Mouse (Mus musculus): ENCODE measurements around the gene Zbtb24. TPM values are rescaled to one million over a fixed set of nuclear protein-coding genes. Genes with fewer than 3 reads are reported as not detected.

Gene Zbtb24
- total RNA-seq, 1 experiment = 11.9 TPM

DNA sequence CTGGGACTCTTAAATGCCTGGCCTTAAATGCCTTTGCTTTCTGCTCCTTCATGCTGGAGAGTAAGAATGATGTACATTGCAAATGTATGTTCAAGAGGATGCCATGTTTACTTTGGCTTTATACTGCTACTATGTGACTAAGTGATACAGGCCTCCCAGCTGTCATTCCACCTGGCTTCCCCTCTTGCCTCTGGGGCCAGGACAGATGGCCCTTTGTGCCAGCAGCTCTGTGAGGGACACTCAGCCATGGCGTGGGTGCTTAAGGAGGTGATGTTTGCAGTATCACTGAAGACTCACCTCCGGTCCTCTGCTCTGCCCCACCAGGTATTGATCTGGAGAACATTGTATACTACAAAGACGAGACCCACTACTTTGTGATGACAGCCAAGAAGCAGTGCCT lies 29.8 kb downstream of the Zbtb24 start:
- H3K36me3 ChIP-seq (ENCODE audit: control insufficient read depth, insufficient read depth, low read length, poor library complexity, severe bottlenecking) = peaks cover 14% of the 10 kb centered on the region; the same call in 1 of the 2 replicates
- in situ Hi-C loops (cut with MboI; ENCODE audit: low sequenced_read_pairs in 2 of 2, unreplicated experiment in 2 of 2) = no loop called here
- H3K9me3 ChIP-seq (ENCODE audit: control insufficient read depth, insufficient read depth, low read depth, low read length) = no peaks in the 10 kb centered on the region
- H3K4me1 ChIP-seq (ENCODE audit: control insufficient read depth in 2 of 2, insufficient read depth in 2 of 2, low read length in 2 of 2, poor library complexity in 1 of 2) = peaks cover 0 to 19% of the 10 kb centered on the region in 2 experiments; a peak in 1 of 4 replicates
- DNase-seq (ENCODE audit: low read depth, low spot score) = no peak
- no peak overlapping the region for H3K9ac ChIP-seq (ENCODE audit: insufficient read depth, low read depth, low read length, poor library complexity, severe bottlenecking)
- no peak for TF ChIP-seq MAFK (IDR thresholded peaks at IDR 0.05; ENCODE audit: insufficient read depth, low read depth, low read length)
- no peak for TF ChIP-seq CHD2 (IDR thresholded peaks at IDR 0.05; ENCODE audit: low read depth, low read length)
- TF ChIP-seq HCFC1 (IDR thresholded peaks at IDR 0.05; ENCODE audit: borderline replicate concordance, insufficient read depth, low read length) = no peak
- TF ChIP-seq ZNF384 (IDR thresholded peaks at IDR 0.05; ENCODE audit: low read depth, low read length) = no peak
- TF ChIP-seq ZC3H11A (IDR thresholded peaks at IDR 0.05; ENCODE audit: borderline replicate concordance, low read depth, low read length) = no peak
- H3K4me3 ChIP-seq (ENCODE audit: insufficient read depth in 1 of 2, low read depth in 1 of 2, low read length in 2 of 2, poor library complexity in 1 of 2, severe bottlenecking in 1 of 2) = no peak overlapping the region
- no peak overlapping the region for H3K27ac ChIP-seq (ENCODE audit: insufficient read depth, low read depth, low read length, poor library complexity, severe bottlenecking)

DNA sequence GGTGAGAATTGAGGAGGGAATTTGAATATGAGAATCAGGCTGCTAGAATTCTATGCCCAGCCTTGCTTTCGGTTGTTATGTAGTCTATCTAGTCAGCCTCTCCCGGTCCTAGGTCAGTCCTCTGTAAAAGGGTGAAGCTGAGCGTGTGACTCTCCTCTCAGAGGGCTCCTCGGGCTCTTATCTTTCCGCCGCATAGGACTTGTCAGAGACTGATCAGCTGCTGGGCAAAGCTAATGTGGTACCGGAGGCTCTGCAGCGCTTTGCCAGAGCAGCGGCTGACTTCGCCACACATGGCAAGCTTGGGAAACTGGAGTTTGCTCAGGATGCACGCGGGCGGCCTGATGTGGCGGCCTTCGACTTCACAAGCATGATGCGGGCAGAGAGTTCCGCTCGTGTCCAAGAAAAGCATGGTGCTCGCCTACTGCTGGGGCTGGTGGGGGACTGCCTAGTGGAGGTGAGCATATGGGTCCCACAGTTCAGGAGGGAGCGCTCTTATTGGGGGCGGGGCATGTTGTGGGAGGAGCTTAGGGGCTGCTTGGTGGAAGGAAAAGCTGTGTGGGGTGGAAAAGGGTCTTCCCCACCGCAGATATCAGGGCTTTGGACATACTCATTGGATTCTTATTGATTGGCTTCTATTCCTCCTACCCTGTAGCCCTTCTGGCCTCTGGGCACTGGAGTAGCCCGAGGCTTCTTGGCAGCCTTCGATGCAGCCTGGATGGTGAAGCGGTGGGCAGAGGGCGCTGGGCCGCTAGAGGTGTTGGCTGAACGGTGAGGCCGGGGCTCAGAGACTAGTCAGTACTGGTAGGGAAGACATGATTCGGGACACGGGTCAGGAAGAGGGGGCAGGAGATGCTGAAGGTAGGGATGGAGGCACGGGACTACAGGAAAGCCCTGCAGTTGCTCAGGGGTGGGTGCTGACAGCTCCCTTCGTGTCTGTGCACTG lies 31.0 kb downstream of the Zbtb24 start:
- Histone ChIP-seq H3K9ac (ENCODE audit: insufficient read depth, low read depth, low read length, poor library complexity, severe bottlenecking) (peak overlapping the region; percentile 34; the same call in 1 of the 2 replicates), H3K36me3 (ENCODE audit: control insufficient read depth, insufficient read depth, low read length, poor library complexity, severe bottlenecking) (peaks cover 20% of the 10 kb centered on the region; the same call in 1 of the 2 replicates), H3K4me1 (ENCODE audit: control insufficient read depth in 2 of 2, insufficient read depth in 2 of 2, low read length in 2 of 2, poor library complexity in 1 of 2) (peaks cover 0 to 19% of the 10 kb centered on the region in 2 experiments; a peak in 1 of 4 replicates), H3K9me3 (ENCODE audit: control insufficient read depth, insufficient read depth, low read depth, low read length) (no peaks in the 10 kb centered on the region), H3K27ac (ENCODE audit: insufficient read depth, low read depth, low read length, poor library complexity, severe bottlenecking) (no peak overlapping the region), H3K4me3 (ENCODE audit: insufficient read depth in 1 of 2, low read depth in 1 of 2, low read length in 2 of 2, poor library complexity in 1 of 2, severe bottlenecking in 1 of 2) (peak overlapping the region; percentile 52 to 59; a peak in 3 of 4 replicates)
- no peak for DNase-seq (ENCODE audit: low read depth, low spot score)
- TF ChIP-seq ZC3H11A (IDR thresholded peaks at IDR 0.05; ENCODE audit: borderline replicate concordance, low read depth, low read length) (no peak), MAFK (IDR thresholded peaks at IDR 0.05; ENCODE audit: insufficient read depth, low read depth, low read length) (no peak), ZNF384 (IDR thresholded peaks at IDR 0.05; ENCODE audit: low read depth, low read length) (no peak), CHD2 (IDR thresholded peaks at IDR 0.05; ENCODE audit: low read depth, low read length) (no peak), HCFC1 (IDR thresholded peaks at IDR 0.05; ENCODE audit: borderline replicate concordance, insufficient read depth, low read length) (no peak)
- in situ Hi-C loops (cut with MboI; ENCODE audit: low sequenced_read_pairs in 2 of 2, unreplicated experiment in 2 of 2) = no loop called here

- Histone ChIP-seq H3K36me3 (ENCODE audit: control insufficient read depth, insufficient read depth, low read length, poor library complexity, severe bottlenecking) (peaks cover 31% of the 10 kb centered on the region), H3K9me3 (ENCODE audit: control insufficient read depth, insufficient read depth, low read depth, low read length) (no peaks in the 10 kb centered on the region)
- in situ Hi-C loops (cut with MboI; ENCODE audit: low sequenced_read_pairs in 2 of 2, unreplicated experiment in 2 of 2) = no loop called here
Measured at GRCm38 (mm10) chr10:41482446-41482845, 32.3 kb downstream of the Zbtb24 start.

GRCm38 (mm10) chr10:41485778-41486177 lies 35.6 kb downstream of the Zbtb24 start:
- no peak for DNase-seq (ENCODE audit: low read depth, low spot score)
- TF ChIP-seq HCFC1 (IDR thresholded peaks at IDR 0.05; ENCODE audit: borderline replicate concordance, insufficient read depth, low read length) = no peak
- TF ChIP-seq CHD2 (IDR thresholded peaks at IDR 0.05; ENCODE audit: low read depth, low read length) = no peak
- no peak for TF ChIP-seq ZC3H11A (IDR thresholded peaks at IDR 0.05; ENCODE audit: borderline replicate concordance, low read depth, low read length)
- TF ChIP-seq MAFK (IDR thresholded peaks at IDR 0.05; ENCODE audit: insufficient read depth, low read depth, low read length) = no peak
- no peak for TF ChIP-seq ZNF384 (IDR thresholded peaks at IDR 0.05; ENCODE audit: low read depth, low read length)
- in situ Hi-C loops (cut with MboI; ENCODE audit: low sequenced_read_pairs in 2 of 2, unreplicated experiment in 2 of 2) = no loop called here
- no peaks in the 10 kb centered on the region for H3K9me3 ChIP-seq (ENCODE audit: control insufficient read depth, insufficient read depth, low read depth, low read length)
- H3K9ac ChIP-seq (ENCODE audit: insufficient read depth, low read depth, low read length, poor library complexity, severe bottlenecking) = no peak overlapping the region
- no peak overlapping the region for H3K27ac ChIP-seq (ENCODE audit: insufficient read depth, low read depth, low read length, poor library complexity, severe bottlenecking)
- peaks cover 3 to 15% of the 10 kb centered on the region in 2 experiments; a peak in 1 of 4 replicates for H3K4me1 ChIP-seq (ENCODE audit: control insufficient read depth in 2 of 2, insufficient read depth in 2 of 2, low read length in 2 of 2, poor library complexity in 1 of 2)
- H3K4me3 ChIP-seq (ENCODE audit: insufficient read depth in 1 of 2, low read depth in 1 of 2, low read length in 2 of 2, poor library complexity in 1 of 2, severe bottlenecking in 1 of 2) = no peak overlapping the region
- peaks cover 43% of the 10 kb centered on the region for H3K36me3 ChIP-seq (ENCODE audit: control insufficient read depth, insufficient read depth, low read length, poor library complexity, severe bottlenecking)

More at GRCm38 (mm10) chr10:41482446-41482845, 32.3 kb downstream of the Zbtb24 start:
- no peak for TF ChIP-seq ZC3H11A (IDR thresholded peaks at IDR 0.05; ENCODE audit: borderline replicate concordance, low read depth, low read length)
- no peak for TF ChIP-seq HCFC1 (IDR thresholded peaks at IDR 0.05; ENCODE audit: borderline replicate concordance, insufficient read depth, low read length)
- TF ChIP-seq MAFK (IDR thresholded peaks at IDR 0.05; ENCODE audit: insufficient read depth, low read depth, low read length) = no peak
- no peak for TF ChIP-seq ZNF384 (IDR thresholded peaks at IDR 0.05; ENCODE audit: low read depth, low read length)
- no peak overlapping the region for H3K9ac ChIP-seq (ENCODE audit: insufficient read depth, low read depth, low read length, poor library complexity, severe bottlenecking)
- H3K4me1 ChIP-seq (ENCODE audit: control insufficient read depth in 2 of 2, insufficient read depth in 2 of 2, low read length in 2 of 2, poor library complexity in 1 of 2) = peaks cover 0 to 16% of the 10 kb centered on the region in 2 experiments; a peak in 1 of 4 replicates
- DNase-seq (ENCODE audit: low read depth, low spot score) = no peak
- H3K27ac ChIP-seq (ENCODE audit: insufficient read depth, low read depth, low read length, poor library complexity, severe bottlenecking) = no peak overlapping the region
- no peak overlapping the region for H3K4me3 ChIP-seq (ENCODE audit: insufficient read depth in 1 of 2, low read depth in 1 of 2, low read length in 2 of 2, poor library complexity in 1 of 2, severe bottlenecking in 1 of 2)
